Mouse (Mus musculus): ENCODE measurements around the gene Rab11fip5. TPM values are rescaled to one million over a fixed set of nuclear protein-coding genes. Genes with fewer than 3 reads are reported as not detected.

Rab11fip5 gene
- polyA plus RNA-seq, 1 experiment from 2014 or later, result 22.1 TPM

DNA sequence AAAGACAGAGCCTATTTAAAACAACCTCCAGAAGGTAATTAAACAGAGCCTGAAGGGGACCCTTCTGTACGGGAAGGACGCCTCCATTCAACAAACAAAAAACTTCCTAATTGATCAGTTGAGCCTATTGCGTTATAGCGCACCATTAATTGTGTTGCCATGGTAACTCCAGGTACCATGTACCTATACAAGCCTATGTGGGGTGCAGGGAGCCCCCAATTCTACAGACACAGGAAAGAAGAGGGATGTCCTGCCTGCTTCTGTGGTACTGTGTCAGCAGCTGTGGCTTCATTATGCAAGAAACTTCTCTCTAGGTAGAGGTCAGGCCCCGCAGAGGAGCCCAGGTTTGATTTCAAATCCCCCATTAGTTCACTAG is 80.4 kb downstream of the Rab11fip5 start:
- Histone ChIP-seq H3K9ac (no peak overlapping the region), H3K4me3 (no peak overlapping the region), H3K4me2 (no peak overlapping the region), H3K4me1 (peaks cover 8% of the 10 kb centered on the region), H3K36me3 (replicated peaks) (no peaks in the 10 kb centered on the region), H3K27ac (no peak overlapping the region), H3K9me3 (no peaks in the 10 kb centered on the region), H3K27me3 (replicated peaks) (no peaks in the 10 kb centered on the region)
- 37% methylated on average over 5 of the region's 5 CpGs for WGBS
- ATAC-seq (replicated peaks), result no peak

DNA sequence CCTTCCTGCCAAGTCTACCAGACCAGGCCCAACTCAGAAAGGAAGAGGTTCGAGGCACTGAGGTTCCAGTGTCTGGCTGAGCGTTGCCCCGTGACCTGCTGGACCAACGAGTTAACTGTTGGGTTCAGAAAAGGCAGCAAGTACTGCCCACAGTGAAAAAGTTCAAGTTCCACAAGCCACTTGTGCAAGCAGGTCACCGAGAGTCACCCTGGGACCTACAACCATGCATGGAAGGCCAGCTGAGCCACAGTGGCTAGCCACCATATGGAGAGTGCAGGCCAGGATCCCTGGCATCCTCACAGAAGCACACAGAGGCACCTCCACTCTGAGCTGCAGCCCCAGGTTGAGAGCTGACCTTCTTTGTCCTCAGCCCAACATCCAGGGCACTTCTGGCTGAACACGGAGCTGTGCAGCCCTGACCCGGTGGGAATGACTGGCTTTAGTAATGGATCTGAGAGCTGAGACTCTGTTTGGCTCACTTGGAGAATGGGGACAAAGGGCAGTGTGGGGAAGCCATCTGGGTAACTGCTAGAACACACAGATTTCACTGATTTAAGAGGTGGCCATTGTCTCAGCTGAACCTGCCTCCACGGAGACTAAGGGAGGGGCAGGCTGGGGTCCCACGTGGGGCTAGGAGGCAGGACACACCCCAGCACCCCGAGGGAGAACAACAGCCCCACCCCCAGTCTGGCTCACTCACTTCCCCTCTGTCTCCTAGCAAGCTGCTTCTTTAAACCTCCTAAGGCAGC is 81.0 kb downstream of the Rab11fip5 start:
- 53% methylated on average over 10 of the region's 10 CpGs for WGBS
- Histone ChIP-seq H3K36me3 (replicated peaks) (no peaks in the 10 kb centered on the region), H3K27ac (no peak overlapping the region), H3K4me2 (no peak overlapping the region), H3K27me3 (replicated peaks) (no peaks in the 10 kb centered on the region), H3K4me1 (peaks cover 8% of the 10 kb centered on the region), H3K9me3 (no peaks in the 10 kb centered on the region), H3K4me3 (no peak overlapping the region), H3K9ac (no peak overlapping the region)
- ATAC-seq (replicated peaks), result no peak

DNA sequence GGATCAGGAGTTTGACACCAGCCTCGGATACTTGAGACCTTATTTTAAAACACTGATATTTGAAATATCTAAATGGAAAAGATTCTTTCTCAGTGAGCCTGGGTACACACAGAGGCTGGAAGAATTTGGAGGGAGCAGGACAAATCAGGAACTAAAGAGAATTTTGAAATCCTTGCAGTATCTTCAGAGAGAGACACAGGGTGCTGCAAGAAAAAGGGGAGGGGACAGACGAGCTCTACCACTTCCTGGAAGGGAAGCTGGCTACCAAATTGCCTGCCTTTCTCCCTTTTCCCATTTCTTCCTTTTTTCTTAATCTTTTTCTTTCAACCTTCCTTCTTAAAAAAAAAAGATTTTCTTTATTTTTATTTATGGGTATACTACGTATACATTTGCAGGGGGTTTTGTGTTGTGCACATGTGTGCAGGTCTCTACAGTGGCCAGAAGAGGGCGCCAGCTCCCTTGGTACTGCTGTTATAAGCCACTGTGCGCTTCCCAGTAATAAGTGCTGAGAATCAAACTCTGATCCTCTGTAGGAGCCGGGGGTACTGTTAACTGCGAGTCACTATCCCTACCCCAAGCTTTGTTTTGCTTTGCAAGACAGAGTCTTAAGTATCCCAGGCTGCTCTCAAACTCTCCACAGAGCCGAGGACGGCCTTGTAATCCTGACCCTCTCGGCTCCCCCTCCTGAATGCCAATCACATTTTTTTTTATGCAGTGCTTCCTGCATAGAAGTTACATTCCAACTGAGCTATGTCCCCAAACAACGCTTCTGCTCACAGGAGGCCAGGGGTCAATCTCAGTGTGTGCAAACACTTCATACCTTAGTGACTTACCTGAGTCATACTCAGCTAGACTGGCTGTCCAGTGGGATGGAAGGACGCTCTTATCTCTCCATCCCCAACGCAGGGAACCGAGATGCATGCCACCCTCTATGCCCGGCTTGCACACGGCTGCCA is 83.3 kb downstream of the Rab11fip5 start:
- Histone ChIP-seq H3K4me1 (peaks cover 8% of the 10 kb centered on the region), H3K4me2 (no peak overlapping the region), H3K9ac (no peak overlapping the region), H3K4me3 (no peak overlapping the region), H3K36me3 (replicated peaks) (no peaks in the 10 kb centered on the region), H3K27me3 (replicated peaks) (no peaks in the 10 kb centered on the region), H3K27ac (no peak overlapping the region), H3K9me3 (no peaks in the 10 kb centered on the region)
- 91% methylated on average over 16 of the region's 16 CpGs for WGBS
- no peak for ATAC-seq (replicated peaks)

DNA sequence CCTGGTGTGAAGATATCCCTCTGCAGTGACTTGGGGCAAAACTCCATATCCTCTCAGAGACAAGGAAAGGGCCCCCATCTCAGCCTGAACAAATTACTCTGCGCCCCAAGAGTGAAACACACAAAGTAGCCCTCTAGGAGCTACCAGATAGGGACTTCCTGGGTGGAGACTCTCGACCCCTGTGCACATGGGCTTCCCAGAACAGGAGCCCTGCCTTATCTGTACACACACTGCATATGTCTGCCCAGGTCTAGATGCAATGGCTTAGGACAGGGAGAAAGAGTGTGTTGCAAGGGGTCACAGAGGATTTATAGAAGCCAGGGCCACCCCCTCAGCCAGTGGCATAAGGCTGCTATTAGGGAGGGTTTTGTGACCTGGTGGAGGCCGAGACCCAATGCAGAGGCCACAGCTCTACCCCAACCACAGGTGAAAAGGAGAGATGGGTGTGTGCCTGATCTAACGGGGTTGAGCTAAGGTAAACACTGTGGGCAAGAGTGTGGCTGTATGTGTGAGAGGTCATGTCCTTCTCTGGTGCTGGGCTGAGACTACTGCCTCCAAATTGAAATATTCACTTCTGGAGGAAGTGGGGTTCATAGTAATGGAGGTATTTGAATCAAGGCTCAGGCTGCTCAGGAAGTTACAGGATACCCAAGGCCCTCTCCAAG is 86.1 kb downstream of the Rab11fip5 start:
- H3K27me3 ChIP-seq (replicated peaks), result no peaks in the 10 kb centered on the region
- no peak for ATAC-seq (replicated peaks)
- no peaks in the 10 kb centered on the region for H3K4me1 ChIP-seq
- no peak overlapping the region for H3K27ac ChIP-seq
- no peaks in the 10 kb centered on the region for H3K36me3 ChIP-seq (replicated peaks)
- no peak overlapping the region for H3K4me3 ChIP-seq
- no peak overlapping the region for H3K9ac ChIP-seq
- H3K9me3 ChIP-seq, result no peaks in the 10 kb centered on the region
- WGBS, result 86% methylated on average over 4 of the region's 4 CpGs
- H3K4me2 ChIP-seq, result no peak overlapping the region

DNA sequence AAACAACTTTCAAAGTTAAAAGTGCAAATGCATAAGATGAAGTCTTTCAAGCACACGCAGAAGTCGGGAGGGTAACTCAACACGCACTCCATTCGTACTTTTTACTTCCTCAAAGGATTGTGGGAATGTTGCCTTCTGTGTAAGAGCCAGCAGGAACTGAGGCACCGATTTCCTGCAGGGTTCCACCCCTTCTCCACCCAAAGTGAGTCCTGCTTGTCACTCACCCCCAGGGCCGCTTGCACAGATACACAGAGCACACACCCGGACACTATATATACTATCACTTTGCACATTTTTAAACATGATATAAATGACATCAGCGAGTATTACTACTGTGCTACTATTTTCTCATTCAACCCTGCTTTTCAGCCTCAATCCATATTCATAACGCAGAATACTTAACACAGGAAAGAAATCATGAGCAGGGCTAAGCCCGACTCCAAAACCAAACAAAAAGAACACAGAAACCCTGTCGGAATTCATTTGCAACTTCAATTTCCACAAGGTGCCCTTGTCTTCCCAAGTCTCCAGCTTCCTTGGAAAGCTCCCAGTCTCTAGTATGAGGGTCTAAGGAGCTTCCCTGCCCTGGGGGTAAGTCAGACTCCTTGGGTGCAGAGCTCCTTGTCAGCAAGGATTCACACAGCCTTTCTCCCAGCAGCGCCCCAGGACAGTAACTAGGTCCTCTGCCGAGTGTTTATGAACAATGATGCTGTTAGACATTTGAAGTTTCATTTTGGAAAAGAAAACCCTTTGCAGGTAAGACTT is 88.0 kb downstream of the Rab11fip5 start:
- no peak for ATAC-seq (replicated peaks)
- H3K4me3 ChIP-seq, result no peak overlapping the region
- no peaks in the 10 kb centered on the region for H3K4me1 ChIP-seq
- no peaks in the 10 kb centered on the region for H3K27me3 ChIP-seq (replicated peaks)
- H3K36me3 ChIP-seq (replicated peaks), result no peaks in the 10 kb centered on the region
- WGBS, result 79% methylated on average over 13 of the region's 13 CpGs
- H3K4me2 ChIP-seq, result no peak overlapping the region
- no peak overlapping the region for H3K9ac ChIP-seq
- no peak overlapping the region for H3K27ac ChIP-seq
- no peaks in the 10 kb centered on the region for H3K9me3 ChIP-seq

Small RNAs within 50 kb of the gene (microRNA-seq; reads per million reads assigned to microRNA genes)
- not detected for gene Mir705

Other genes with a start within 250 kb of the Rab11fip5 start
- gene Spr, start 236.9 kb downstream of the Rab11fip5 start, polyA plus RNA-seq (2015; fragmentation: Nextera tagmentation; extraction: Ambion mirVana), result 24.8 and 25.6 TPM in 2 replicates
- gene Emx1, start 187.2 kb downstream of the Rab11fip5 start, polyA plus RNA-seq (2015; fragmentation: Nextera tagmentation; extraction: Ambion mirVana), result 1.4 and 3.2 TPM in 2 replicates
- gene Sfxn5, start 41.2 kb downstream of the Rab11fip5 start, polyA plus RNA-seq (2015; fragmentation: Nextera tagmentation; extraction: Ambion mirVana), result 26.0 and 29.5 TPM in 2 replicates
- not detected in 2 replicates for gene Noto, start 49.3 kb upstream of the Rab11fip5 start, polyA plus RNA-seq (2015; fragmentation: Nextera tagmentation; extraction: Ambion mirVana)
- 67.6 and 73.2 TPM in 2 replicates for gene Smyd5, start 57.4 kb upstream of the Rab11fip5 start, polyA plus RNA-seq (2015; fragmentation: Nextera tagmentation; extraction: Ambion mirVana)
- gene Cct7, start 76.9 kb upstream of the Rab11fip5 start, polyA plus RNA-seq (2015; fragmentation: Nextera tagmentation; extraction: Ambion mirVana), result 586 and 601 TPM in 2 replicates
- gene Pradc1, start 77.3 kb upstream of the Rab11fip5 start, polyA plus RNA-seq (2015; fragmentation: Nextera tagmentation; extraction: Ambion mirVana), result 18.5 and 22.6 TPM in 2 replicates
- gene Fbxo41, start 128.4 kb upstream of the Rab11fip5 start, polyA plus RNA-seq (2015; fragmentation: Nextera tagmentation; extraction: Ambion mirVana), result 11.4 and 11.5 TPM in 2 replicates
- gene Egr4, start 139.0 kb upstream of the Rab11fip5 start, polyA plus RNA-seq (2015; fragmentation: Nextera tagmentation; extraction: Ambion mirVana), result not detected in 2 replicates
- gene Alms1, start 212.9 kb upstream of the Rab11fip5 start, polyA plus RNA-seq (2015; fragmentation: Nextera tagmentation; extraction: Ambion mirVana), result 5.2 and 5.9 TPM in 2 replicates

Data from midbrain, embryonic 15.5 days (tissue).